Mouse (Mus musculus) ES-E14 (cell line): ENCODE results near the gene Arap1.

Experiments
- CHD2 ChIP-seq: IDR thresholded peaks from 2 replicates; pipeline ENCODE4 v1.6.1; 2014; ENCODE audit warnings: mild to moderate bottlenecking, low read depth, low read length, inconsistent platforms
- HCFC1 ChIP-seq: IDR thresholded peaks from 2 replicates; pipeline ENCODE4 v1.6.1; 2012; ENCODE audit warnings: low read length, inconsistent platforms, borderline replicate concordance; ENCODE audit not compliant: insufficient read depth
- MAFK ChIP-seq: IDR thresholded peaks from 2 replicates; pipeline ENCODE4 v1.6.1; 2014; ENCODE audit warnings: mild to moderate bottlenecking, low read depth, low read length, inconsistent platforms; ENCODE audit not compliant: insufficient read depth
- ZC3H11A ChIP-seq: IDR thresholded peaks from 2 replicates; pipeline ENCODE4 v1.6.1; 2012; ENCODE audit warnings: low read depth, mild to moderate bottlenecking, inconsistent platforms, low read length, borderline replicate concordance
- ZNF384 ChIP-seq: IDR thresholded peaks from 2 replicates; pipeline ENCODE4 v1.6.1; 2012; ENCODE audit warnings: low read depth, low read length, inconsistent platforms

GRCm38 (mm10) chr7:101394569-101394968, 46.7 kb downstream of the Arap1 start:
- TF ChIP-seq ZNF384 (no peak), HCFC1 (no peak), MAFK (no peak), CHD2 (no peak), ZC3H11A (no peak)
